Mouse (Mus musculus): ENCODE measurements around the gene Stard5.

The Stard5 gene

DNA sequence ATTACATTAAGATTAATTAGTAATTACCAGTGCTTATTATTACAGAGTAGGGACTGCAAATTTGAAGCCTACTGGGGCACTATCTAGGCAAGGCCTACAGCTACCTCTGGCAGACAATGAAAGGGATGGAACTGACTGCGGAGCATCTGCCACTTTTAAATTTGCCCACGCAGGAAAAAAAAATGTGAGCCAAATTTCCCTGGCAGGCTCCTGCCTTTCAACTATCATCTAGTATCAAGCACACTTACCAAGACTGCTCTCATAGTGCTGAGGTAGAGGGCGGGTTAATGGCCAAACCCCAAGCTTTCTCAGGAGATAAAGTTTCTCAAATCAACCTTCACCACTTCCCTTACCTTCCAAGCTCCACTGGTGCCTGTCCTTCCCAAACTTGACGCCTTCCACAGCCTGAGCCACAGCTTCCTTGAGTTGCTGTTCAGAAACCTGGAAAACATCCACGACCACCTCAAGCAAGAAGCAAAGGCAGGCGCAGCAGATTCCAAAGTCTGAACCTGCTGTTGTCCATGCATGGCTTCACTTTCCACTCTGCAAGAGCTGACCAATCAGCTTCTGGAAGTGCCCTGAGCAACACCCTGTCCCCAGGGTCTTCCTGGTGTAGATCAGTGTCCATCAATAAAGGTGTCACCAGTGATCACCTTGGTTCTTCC lies 31.1 kb downstream of the Stard5 start:
- DNase-seq (ENCODE audit: low read depth, low spot score), result no peak

DNA sequence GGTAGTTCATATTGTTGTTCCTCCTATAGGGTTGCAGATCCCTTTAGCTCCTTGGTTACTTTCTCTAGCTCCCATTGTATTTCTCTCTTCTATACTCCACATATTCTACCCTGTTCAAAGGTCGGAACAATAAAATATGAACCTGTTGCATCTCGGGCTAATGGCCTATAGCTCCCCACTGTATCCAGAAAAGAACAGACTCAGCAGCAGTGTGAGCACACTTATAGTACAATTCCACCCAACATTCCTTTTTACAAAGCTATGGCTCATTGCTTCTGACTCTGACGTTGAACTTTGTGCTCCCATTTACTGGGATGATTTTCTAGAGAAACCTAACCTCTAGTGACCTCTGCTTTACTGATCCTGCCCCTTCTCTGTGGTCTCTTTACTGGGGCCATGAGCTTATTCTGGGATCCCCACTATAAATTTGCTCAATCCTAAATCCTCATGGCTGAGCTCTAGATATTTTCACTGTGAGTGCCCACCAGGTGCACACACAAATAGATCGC lies 34.4 kb downstream of the Stard5 start:
- no peak for DNase-seq (ENCODE audit: low read depth, low spot score)

DNA sequence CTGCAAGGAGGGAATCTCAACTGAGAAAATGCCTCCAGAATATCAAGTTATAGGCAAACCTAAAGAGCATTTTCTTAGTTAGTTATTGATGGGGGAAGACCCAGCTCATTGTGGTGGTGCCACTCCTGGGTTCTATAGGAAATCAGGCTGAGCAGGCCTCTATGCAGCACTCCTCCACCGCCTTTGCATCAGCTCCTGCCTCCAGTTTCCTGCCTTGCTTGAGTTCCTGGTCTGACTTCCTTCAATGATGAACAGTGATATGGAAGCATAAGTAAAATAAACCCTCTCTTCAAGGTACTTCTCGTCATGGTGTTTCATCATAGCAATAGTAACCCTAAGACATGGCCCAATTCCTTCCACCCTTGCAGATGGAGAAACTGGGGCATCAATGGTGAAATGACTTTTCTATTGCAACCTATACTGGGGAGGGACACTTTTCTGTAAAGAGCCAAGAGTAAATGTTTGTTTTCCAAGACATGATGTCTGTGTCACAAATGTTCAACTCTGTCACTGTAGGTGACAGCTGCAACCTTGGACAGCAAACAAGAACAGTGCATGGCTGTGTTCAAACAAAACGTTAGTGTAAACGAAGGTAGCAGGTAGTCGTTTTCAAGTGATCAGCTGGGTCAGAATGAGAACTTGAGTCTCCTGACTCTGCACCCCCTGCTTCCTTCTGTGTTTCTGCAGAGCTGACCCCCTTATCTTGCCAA lies 36.3 kb downstream of the Stard5 start:
- no peak for DNase-seq (ENCODE audit: low read depth, low spot score)

DNA sequence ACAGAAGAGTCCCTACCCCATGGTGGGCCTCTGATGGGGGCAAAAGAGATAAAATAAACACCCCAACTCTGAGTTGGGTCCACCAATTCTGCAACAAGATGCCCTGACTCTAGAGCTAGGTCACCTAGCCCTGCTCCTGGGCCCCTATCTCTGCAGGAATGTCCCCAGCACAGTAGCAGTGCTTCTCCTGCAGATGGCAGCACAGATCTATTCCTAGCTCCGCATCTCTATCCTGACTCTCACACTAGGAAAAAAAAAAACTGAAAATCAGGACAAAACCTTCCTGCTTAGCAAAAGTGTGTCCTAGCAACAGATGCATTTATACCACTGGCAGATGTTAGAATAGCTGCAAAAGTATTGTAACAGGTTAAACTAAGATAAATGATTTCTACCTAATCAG lies 37.0 kb downstream of the Stard5 start:
- peak; percentile 63 for DNase-seq (ENCODE audit: low read depth, low spot score)

- no peak for DNase-seq (ENCODE audit: low read depth, low spot score)
Observed at GRCm38 (mm10) chr7:83671573-83671972, 39.8 kb downstream of the Stard5 start.

DNA sequence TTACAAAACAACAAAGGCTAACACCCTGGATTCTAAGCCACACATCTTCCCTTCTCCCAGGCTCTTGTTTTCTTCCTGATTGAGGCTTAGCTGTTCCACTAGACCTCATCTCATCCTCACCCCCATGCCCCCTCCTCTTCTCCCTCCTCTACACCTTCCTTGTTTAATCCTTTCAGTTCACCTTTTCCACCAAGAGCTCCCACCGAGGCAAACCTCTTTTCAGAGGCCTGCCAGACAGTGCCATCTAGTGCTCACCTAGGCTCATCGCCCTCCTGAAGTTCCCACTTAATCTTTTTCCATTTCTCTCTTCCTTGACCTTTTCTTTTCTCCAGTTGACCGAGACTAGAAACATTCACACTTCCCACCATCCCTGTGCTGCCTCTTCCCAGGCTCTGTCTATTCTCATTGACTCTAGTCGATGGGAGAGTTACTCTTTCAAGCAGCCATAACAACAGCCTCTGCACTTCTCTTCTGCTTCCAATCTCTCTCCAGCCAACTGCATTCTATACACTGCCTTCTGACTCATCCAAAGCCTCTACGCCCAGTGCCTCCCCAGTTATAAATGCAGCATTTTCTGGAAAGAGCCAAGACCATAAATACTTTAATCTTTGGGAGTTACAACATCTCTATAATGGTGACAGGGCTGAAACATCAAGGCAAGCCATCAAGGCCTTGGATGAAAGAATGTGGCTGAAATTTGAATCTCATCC lies 43.9 kb downstream of the Stard5 start:
- peak; percentile 25 for DNase-seq (ENCODE audit: low read depth, low spot score)

GRCm38 (mm10) chr7:83677296-83677695 lies 45.5 kb downstream of the Stard5 start:
- DNase-seq (ENCODE audit: low read depth, low spot score), result no peak

GRCm38 (mm10) chr7:83678506-83678905 lies 46.7 kb downstream of the Stard5 start:
- no peak for DNase-seq (ENCODE audit: low read depth, low spot score)

- DNase-seq (ENCODE audit: low read depth, low spot score), result no peak
Observed at GRCm38 (mm10) chr7:83682640-83683274, 51.0 kb downstream of the Stard5 start.

GRCm38 (mm10) chr7:83695449-83696212 lies 63.9 kb downstream of the Stard5 start:
- DNase-seq (ENCODE audit: low read depth, low spot score), result peak; percentile 43

DNA sequence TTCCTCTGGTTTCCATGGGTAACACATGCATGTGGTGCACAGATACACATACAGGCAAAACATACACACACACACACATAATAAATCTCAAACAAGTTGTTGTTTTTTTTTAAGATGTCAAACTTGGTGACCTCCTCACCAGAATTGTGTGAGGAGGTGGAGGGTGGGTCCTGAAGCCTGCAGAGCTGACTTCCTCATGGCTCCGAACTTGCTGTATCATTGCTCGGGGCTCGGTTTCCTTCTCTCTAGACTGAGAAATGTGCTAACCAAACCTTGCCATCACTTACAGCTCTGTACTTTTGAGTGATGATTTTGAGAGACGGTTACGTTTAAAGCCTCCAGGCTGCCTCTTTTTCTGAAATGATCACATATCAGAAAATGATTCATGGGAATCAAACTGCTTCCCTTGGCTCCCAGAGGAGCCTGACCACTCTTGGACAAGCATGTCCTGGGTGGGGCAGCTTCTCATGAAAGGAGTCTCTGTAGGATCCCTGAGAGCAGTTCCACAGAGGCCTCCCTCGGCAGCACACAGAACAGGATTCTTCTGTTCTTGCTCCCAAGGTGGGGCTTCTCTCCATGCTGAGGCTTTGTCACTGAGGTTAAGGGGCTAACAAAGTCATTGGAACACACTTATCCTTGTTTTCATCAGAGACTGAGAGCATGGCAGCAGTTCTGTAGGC lies 67.4 kb downstream of the Stard5 start:
- DNase-seq (ENCODE audit: low read depth, low spot score), result no peak
